Mouse (Mus musculus): Measurements from ENCODE around the gene Fam155a. TPM values are rescaled to one million over a fixed set of nuclear protein-coding genes. Genes with fewer than 3 reads are reported as not detected.
"Not testable (repeated sequence)": the region's sequence is repeated elsewhere in the genome, so short reads cannot be mapped to it uniquely, and the experiment has no call there.

Fam155a gene
- polyA plus RNA-seq, 2 experiments, result 1.1 to 2.1 TPM

DNA sequence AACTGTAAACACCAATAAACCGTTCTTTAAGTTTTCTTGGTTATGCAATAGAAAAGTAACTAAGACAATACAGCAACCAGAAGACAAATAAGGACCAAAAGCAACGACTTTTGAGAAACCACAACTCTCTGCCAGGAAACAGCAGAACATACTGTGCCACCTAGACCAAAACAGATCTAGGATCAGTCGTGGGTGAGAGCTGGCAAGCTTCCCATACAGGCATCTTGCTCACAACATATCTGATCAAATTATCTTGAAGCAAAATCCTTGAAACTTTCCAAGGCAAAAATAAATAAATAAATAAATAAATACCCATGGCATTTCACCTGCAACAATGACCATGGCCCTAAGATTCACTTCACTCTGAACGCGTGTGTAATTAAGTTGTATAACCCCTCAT is 376.3 kb downstream of the Fam155a start:
- Histone ChIP-seq H3K36me3 (ENCODE audit: control insufficient read depth, insufficient read depth, low read length) (no peaks in the 10 kb centered on the region), H3K9ac (ENCODE audit: low read depth, low read length, severe bottlenecking) (no peak overlapping the region), H3K4me3 (replicated peaks; ENCODE audit: low read length) (no peak overlapping the region), H3K27me3 (ENCODE audit: control insufficient read depth, insufficient read depth, low read length) (no peaks in the 10 kb centered on the region), H3K27ac (replicated peaks; ENCODE audit: low read depth, low read length) (no peak overlapping the region), H3K4me2 (replicated peaks; ENCODE audit: low read depth, low read length, severe bottlenecking) (no peak overlapping the region), H3K9me3 (ENCODE audit: control insufficient read depth, low read length) (no peaks in the 10 kb centered on the region), H3K4me1 (ENCODE audit: control insufficient read depth, insufficient read depth, low read length) (0 out of 2 replicates have a peak, but pooled peaks cover 4% of the 10 kb centered on the region)
- DNase-seq (ENCODE audit: low spot score) (no peak), ATAC-seq (ENCODE audit: low FRiP score, low read depth) (no peak)
- 89% methylated on average over 5 of the region's 5 CpGs for WGBS
- TF ChIP-seq POLR2A (IDR thresholded peaks at IDR 0.05; ENCODE audit: borderline replicate concordance, extremely low read depth, insufficient read depth, insufficient read length), result no peak

- DNase-seq (ENCODE audit: low spot score) (no peak), ATAC-seq (ENCODE audit: low FRiP score, low read depth) (no peak)
- Histone ChIP-seq H3K4me2 (replicated peaks; ENCODE audit: low read depth, low read length, severe bottlenecking) (no peak overlapping the region), H3K4me3 (replicated peaks; ENCODE audit: low read length) (no peak overlapping the region), H3K36me3 (ENCODE audit: control insufficient read depth, insufficient read depth, low read length) (no peaks in the 10 kb centered on the region), H3K9ac (ENCODE audit: low read depth, low read length, severe bottlenecking) (no peak overlapping the region), H3K9me3 (ENCODE audit: control insufficient read depth, low read length) (no peaks in the 10 kb centered on the region), H3K27me3 (ENCODE audit: control insufficient read depth, insufficient read depth, low read length) (no peaks in the 10 kb centered on the region), H3K4me1 (ENCODE audit: control insufficient read depth, insufficient read depth, low read length) (0 out of 2 replicates have a peak, but pooled peaks cover 4% of the 10 kb centered on the region), H3K27ac (replicated peaks; ENCODE audit: low read depth, low read length) (no peak overlapping the region)
- 45% methylated on average over 2 of the region's 2 CpGs for WGBS
- no peak for TF ChIP-seq POLR2A (IDR thresholded peaks at IDR 0.05; ENCODE audit: borderline replicate concordance, extremely low read depth, insufficient read depth, insufficient read length)
Observed at GRCm38 (mm10) chr8:9393246-9393645, 377.7 kb downstream of the Fam155a start.

GRCm38 (mm10) chr8:9390229-9390628 is 380.7 kb downstream of the Fam155a start:
- not testable (repeated sequence) for H3K36me3 ChIP-seq (ENCODE audit: control insufficient read depth, insufficient read depth, low read length); DNase-seq (ENCODE audit: low spot score); H3K9me3 ChIP-seq (ENCODE audit: control insufficient read depth, low read length); H3K27ac ChIP-seq (replicated peaks; ENCODE audit: low read depth, low read length); H3K27me3 ChIP-seq (ENCODE audit: control insufficient read depth, insufficient read depth, low read length); H3K4me2 ChIP-seq (replicated peaks; ENCODE audit: low read depth, low read length, severe bottlenecking); ATAC-seq (ENCODE audit: low FRiP score, low read depth); H3K9ac ChIP-seq (ENCODE audit: low read depth, low read length, severe bottlenecking); H3K4me1 ChIP-seq (ENCODE audit: control insufficient read depth, insufficient read depth, low read length); H3K4me3 ChIP-seq (replicated peaks; ENCODE audit: low read length)
- 88% methylated on average over 2 of the region's 2 CpGs for WGBS

DNA sequence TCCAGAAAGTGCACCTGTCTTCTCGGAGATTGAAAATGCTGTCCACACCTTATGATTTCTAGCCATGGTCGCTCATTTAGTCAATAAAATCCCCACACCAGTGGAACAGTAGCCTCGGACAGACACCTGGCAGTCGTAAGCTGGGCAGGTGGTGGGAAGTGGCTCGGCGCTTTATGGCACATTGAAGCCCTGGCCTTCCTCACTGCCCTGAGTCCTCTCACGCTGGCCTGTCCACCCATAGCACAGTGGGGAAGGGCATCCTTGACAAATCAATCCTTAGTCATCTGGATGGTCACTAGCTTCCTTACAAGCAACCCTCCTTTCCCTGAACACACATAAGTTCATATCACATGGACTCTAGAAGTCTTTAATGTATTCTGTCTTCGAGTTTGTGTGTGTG is 401.8 kb downstream of the Fam155a start:
- no peaks in the 10 kb centered on the region for H3K9me3 ChIP-seq (ENCODE audit: control insufficient read depth, low read length)
- no peak overlapping the region for H3K4me3 ChIP-seq (replicated peaks; ENCODE audit: low read length)
- ATAC-seq (ENCODE audit: low FRiP score, low read depth) (no peak), DNase-seq (ENCODE audit: low spot score) (no peak)
- no peaks in the 10 kb centered on the region for H3K4me1 ChIP-seq (ENCODE audit: control insufficient read depth, insufficient read depth, low read length)
- H3K27ac ChIP-seq (replicated peaks; ENCODE audit: low read depth, low read length), result no peak overlapping the region
- 69% methylated on average over 8 of the region's 8 CpGs for WGBS
- TF ChIP-seq POLR2A (IDR thresholded peaks at IDR 0.05; ENCODE audit: borderline replicate concordance, extremely low read depth, insufficient read depth, insufficient read length), result no peak
- H3K9ac ChIP-seq (ENCODE audit: low read depth, low read length, severe bottlenecking), result no peak overlapping the region
- no peak overlapping the region for H3K4me2 ChIP-seq (replicated peaks; ENCODE audit: low read depth, low read length, severe bottlenecking)
- no peaks in the 10 kb centered on the region for H3K36me3 ChIP-seq (ENCODE audit: control insufficient read depth, insufficient read depth, low read length)
- no peaks in the 10 kb centered on the region for H3K27me3 ChIP-seq (ENCODE audit: control insufficient read depth, insufficient read depth, low read length)

GRCm38 (mm10) chr8:9367721-9368120 is 403.2 kb downstream of the Fam155a start:
- DNase-seq (ENCODE audit: low spot score), result no peak
- Histone ChIP-seq H3K4me3 (replicated peaks; ENCODE audit: low read length) (no peak overlapping the region), H3K4me2 (replicated peaks; ENCODE audit: low read depth, low read length, severe bottlenecking) (no peak overlapping the region), H3K9me3 (ENCODE audit: control insufficient read depth, low read length) (no peaks in the 10 kb centered on the region), H3K27ac (replicated peaks; ENCODE audit: low read depth, low read length) (no peak overlapping the region), H3K27me3 (ENCODE audit: control insufficient read depth, insufficient read depth, low read length) (no peaks in the 10 kb centered on the region), H3K4me1 (ENCODE audit: control insufficient read depth, insufficient read depth, low read length) (no peaks in the 10 kb centered on the region), H3K9ac (ENCODE audit: low read depth, low read length, severe bottlenecking) (no peak overlapping the region), H3K36me3 (ENCODE audit: control insufficient read depth, insufficient read depth, low read length) (no peaks in the 10 kb centered on the region)
- ATAC-seq (ENCODE audit: low FRiP score, low read depth), result no peak
- no peak for TF ChIP-seq POLR2A (IDR thresholded peaks at IDR 0.05; ENCODE audit: borderline replicate concordance, extremely low read depth, insufficient read depth, insufficient read length)
- WGBS, result 73% methylated on average over 6 of the region's 6 CpGs

- no peak for TF ChIP-seq POLR2A (IDR thresholded peaks at IDR 0.05; ENCODE audit: borderline replicate concordance, extremely low read depth, insufficient read depth, insufficient read length)
- 83% methylated on average over 1 of the region's 1 CpGs for WGBS
- no peak for ATAC-seq (ENCODE audit: low FRiP score, low read depth)
Observed at GRCm38 (mm10) chr8:9365381-9365780, 405.6 kb downstream of the Fam155a start.

More at GRCm38 (mm10) chr8:9365381-9365780, 405.6 kb downstream of the Fam155a start:
- no peak overlapping the region for H3K9ac ChIP-seq (ENCODE audit: low read depth, low read length, severe bottlenecking)
- no peak overlapping the region for H3K4me2 ChIP-seq (replicated peaks; ENCODE audit: low read depth, low read length, severe bottlenecking)
- H3K36me3 ChIP-seq (ENCODE audit: control insufficient read depth, insufficient read depth, low read length), result no peaks in the 10 kb centered on the region
- no peak overlapping the region for H3K27ac ChIP-seq (replicated peaks; ENCODE audit: low read depth, low read length)
- H3K27me3 ChIP-seq (ENCODE audit: control insufficient read depth, insufficient read depth, low read length), result no peaks in the 10 kb centered on the region
- H3K4me3 ChIP-seq (replicated peaks; ENCODE audit: low read length), result no peak overlapping the region
- no peaks in the 10 kb centered on the region for H3K4me1 ChIP-seq (ENCODE audit: control insufficient read depth, insufficient read depth, low read length)
- H3K9me3 ChIP-seq (ENCODE audit: control insufficient read depth, low read length), result no peaks in the 10 kb centered on the region
- no peak for DNase-seq (ENCODE audit: low spot score)
